Mouse (Mus musculus) midbrain, embryonic 13.5 days (tissue): ENCODE measurements around the gene Olfr1226. TPM values are rescaled to one million over a fixed set of nuclear protein-coding genes. Genes with fewer than 3 reads are reported as not detected.
"Not testable (repeated sequence)": the region's sequence is repeated elsewhere in the genome, so short reads cannot be mapped to it uniquely, and the experiment has no call there.

Source experiments
- ATAC-seq: fragments of 200-750 bp; cut with Nextera tagmentation; 2 replicates; pipeline ENCODE4 v1.8.0; 2017; ENCODE audit warnings: mild to moderate bottlenecking, moderate TSS enrichment, moderate library complexity
- H3K27ac ChIP-seq: fragments of 300-500 bp; sonication (generic); 2 replicates; pipeline ENCODE4 v1.5.1; 2015; ENCODE audit warnings: inconsistent platforms, mild to moderate bottlenecking, moderate library complexity
- H3K27me3 ChIP-seq: fragments of 300-500 bp; sonication (generic); 2 replicates; pipeline ENCODE4 v1.6.1; 2015; ENCODE audit warnings: mild to moderate bottlenecking, inconsistent platforms
- H3K36me3 ChIP-seq: fragments of 300-500 bp; sonication (generic); 2 replicates; pipeline ENCODE4 v1.6.1; 2015; ENCODE audit warnings: mild to moderate bottlenecking, inconsistent platforms
- H3K4me1 ChIP-seq: fragments of 300-500 bp; sonication (generic); replicated peaks from 2 replicates; pipeline ENCODE4 v1.6.1; 2015; ENCODE audit warnings: inconsistent platforms
- H3K4me2 ChIP-seq: fragments of 300-500 bp; sonication (generic); replicated peaks from 2 replicates; pipeline ENCODE4 v1.6.1; 2015; ENCODE audit warnings: moderate library complexity, mild to moderate bottlenecking, inconsistent platforms
- H3K4me3 ChIP-seq: fragments of 300-500 bp; sonication (generic); replicated peaks from 2 replicates; pipeline ENCODE4 v1.5.1; 2015; ENCODE audit warnings: mild to moderate bottlenecking, inconsistent platforms
- H3K9ac ChIP-seq: fragments of 300-500 bp; sonication (generic); replicated peaks from 2 replicates; pipeline ENCODE4 v1.6.1; 2015; ENCODE audit warnings: mild to moderate bottlenecking, inconsistent platforms
- H3K9me3 ChIP-seq: fragments of 300-500 bp; sonication (generic); 2 replicates; pipeline ENCODE4 v1.6.1; 2016; ENCODE audit warnings: mild to moderate bottlenecking, inconsistent platforms
- WGBS: fragments of 180-500 bp; shearing (Covaris S2); methylation state at CpG from one replicate; pipeline ENCODE4 v1.1.7; 2015; 5-methylcytosine and 5-hydroxymethylcytosine counted together
- polyA plus RNA-seq: library from polyadenylated mRNA; unstranded; fragments of >200 nt; fragmentation: Nextera tagmentation; extraction: Ambion mirVana; gene quantifications from 2 replicates; pipeline ENCODE4 v1.2.1, GENCODE M21; 2015

The Olfr1226 gene
- not detected in 2 replicates for polyA plus RNA-seq

GRCm38 (mm10) chr2:89199948-89200347, at the start of gene Olfr1226:
TSS of gene Olfr1226 (minus strand) at chr2:89200048.
- H3K9ac ChIP-seq, result no peak within 1 kb of the TSS
- H3K9me3 ChIP-seq, result no peaks in the 10 kb centered on the region
- no peaks in the 10 kb centered on the region for H3K27me3 ChIP-seq
- 72% methylated on average over 2 of the region's 2 CpGs for WGBS
- no peaks in the 10 kb centered on the region for H3K4me1 ChIP-seq
- ATAC-seq, result no peak
- no peaks in the 10 kb centered on the region for H3K36me3 ChIP-seq
- no peak within 1 kb of the TSS for H3K4me3 ChIP-seq
- no peak within 1 kb of the TSS for H3K4me2 ChIP-seq
- no peak within 1 kb of the TSS for H3K27ac ChIP-seq

- H3K9me3 ChIP-seq, result no peaks in the 10 kb centered on the region
- WGBS, result 94% methylated on average over 3 of the region's 3 CpGs
These were observed 3.4 kb downstream of the Olfr1226 start for GRCm38 (mm10) chr2:89196325-89196982.

GRCm38 (mm10) chr2:89174569-89174968, 25.3 kb downstream of the Olfr1226 start, which contains the start of gene Olfr1225:
TSS of gene Olfr1225 (minus strand) at chr2:89174669.
- Histone ChIP-seq H3K4me3 (no peak within 1 kb of the TSS), H3K36me3 (no peaks in the 10 kb centered on the region), H3K4me1 (no peaks in the 10 kb centered on the region), H3K27me3 (no peaks in the 10 kb centered on the region), H3K4me2 (no peak within 1 kb of the TSS), H3K9ac (no peak within 1 kb of the TSS), H3K27ac (no peak within 1 kb of the TSS), H3K9me3 (no peaks in the 10 kb centered on the region)
- ATAC-seq, result no peak
- WGBS, result 93% methylated on average over 1 of the region's 1 CpGs

More at GRCm38 (mm10) chr2:89196325-89196982, 3.4 kb downstream of the Olfr1226 start:
- ATAC-seq, result no peak
- Histone ChIP-seq H3K4me3 (no peak overlapping the region), H3K4me2 (no peak overlapping the region), H3K27me3 (no peaks in the 10 kb centered on the region), H3K36me3 (no peaks in the 10 kb centered on the region), H3K27ac (no peak overlapping the region), H3K9ac (no peak overlapping the region), H3K4me1 (no peaks in the 10 kb centered on the region)

GRCm38 (mm10) chr2:89164711-89165110, 35.1 kb downstream of the Olfr1226 start:
- WGBS, result 95% methylated on average over 4 of the region's 4 CpGs
- not testable (repeated sequence) for H3K4me3 ChIP-seq, H3K4me2 ChIP-seq, H3K27me3 ChIP-seq, H3K4me1 ChIP-seq, H3K36me3 ChIP-seq, ATAC-seq, H3K9ac ChIP-seq, H3K9me3 ChIP-seq, H3K27ac ChIP-seq

GRCm38 (mm10) chr2:89163991-89164390, 35.9 kb downstream of the Olfr1226 start, which contains the start of gene Olfr1224-ps1:
TSS of gene Olfr1224-ps1 (minus strand) at chr2:89164091.
- H3K9ac ChIP-seq, H3K27ac ChIP-seq, H3K9me3 ChIP-seq, H3K4me1 ChIP-seq, H3K4me2 ChIP-seq, H3K27me3 ChIP-seq, H3K4me3 ChIP-seq, ATAC-seq, H3K36me3 ChIP-seq: not testable (repeated sequence)
- 95% methylated on average over 8 of the region's 8 CpGs for WGBS

GRCm38 (mm10) chr2:89151460-89151859, 48.4 kb downstream of the Olfr1226 start, which contains the start of gene Olfr1223:
TSS of gene Olfr1223 (minus strand) at chr2:89151560.
- Histone ChIP-seq H3K9me3 (no peaks in the 10 kb centered on the region), H3K4me1 (no peaks in the 10 kb centered on the region), H3K4me3 (no peak within 1 kb of the TSS), H3K4me2 (no peak within 1 kb of the TSS), H3K9ac (no peak within 1 kb of the TSS), H3K27ac (no peak within 1 kb of the TSS), H3K27me3 (no peaks in the 10 kb centered on the region), H3K36me3 (no peaks in the 10 kb centered on the region)
- no peak for ATAC-seq
- 67% methylated on average over 1 of the region's 1 CpGs for WGBS

Other genes with a start within 250 kb of the Olfr1226 start
- gene Olfr1212, start 246.1 kb downstream of the Olfr1226 start, polyA plus RNA-seq, result not detected in 2 replicates
- not detected in 2 replicates for gene Gm13762, start 219.8 kb downstream of the Olfr1226 start, polyA plus RNA-seq
- not detected in 2 replicates for gene Olfr1214, start 207.4 kb downstream of the Olfr1226 start, polyA plus RNA-seq
- gene Olfr1215, start 193.1 kb downstream of the Olfr1226 start, polyA plus RNA-seq, result not detected in 2 replicates
- gene Olfr1216, start 181.7 kb downstream of the Olfr1226 start, polyA plus RNA-seq, result not detected in 2 replicates
- not detected in 2 replicates for gene Olfr1217, start 168.0 kb downstream of the Olfr1226 start, polyA plus RNA-seq
- gene Olfr1218, start 138.9 kb downstream of the Olfr1226 start, polyA plus RNA-seq, result not detected in 2 replicates
- not detected in 2 replicates for gene Olfr1219, start 116.5 kb downstream of the Olfr1226 start, polyA plus RNA-seq
- gene Olfr1220, start 93.2 kb downstream of the Olfr1226 start, polyA plus RNA-seq, result not detected in 2 replicates
- not detected in 2 replicates for gene Olfr1221, start 82.8 kb downstream of the Olfr1226 start, polyA plus RNA-seq
- gene Olfr1222, start 67.0 kb downstream of the Olfr1226 start, polyA plus RNA-seq, result not detected in 2 replicates
- not detected in 2 replicates for gene Olfr1223, start 48.5 kb downstream of the Olfr1226 start, polyA plus RNA-seq
- gene Olfr1224-ps1, start 36.0 kb downstream of the Olfr1226 start, polyA plus RNA-seq, result not detected in 2 replicates
- gene Olfr1225, start 25.4 kb downstream of the Olfr1226 start, polyA plus RNA-seq, result not detected in 2 replicates
- gene Olfr1228, start 54.0 kb upstream of the Olfr1226 start, polyA plus RNA-seq, result not detected in 2 replicates
- gene Olfr1229, start 88.0 kb upstream of the Olfr1226 start, polyA plus RNA-seq, result not detected in 2 replicates
- not detected in 2 replicates for gene Olfr1230, start 97.2 kb upstream of the Olfr1226 start, polyA plus RNA-seq
- gene Olfr1231, start 107.0 kb upstream of the Olfr1226 start, polyA plus RNA-seq, result not detected in 2 replicates
- not detected in 2 replicates for gene Olfr1232, start 129.6 kb upstream of the Olfr1226 start, polyA plus RNA-seq
- gene Olfr1233, start 142.3 kb upstream of the Olfr1226 start, polyA plus RNA-seq, result not detected in 2 replicates
- gene Olfr1234, start 164.8 kb upstream of the Olfr1226 start, polyA plus RNA-seq, result not detected in 2 replicates
- not detected in 2 replicates for gene Olfr1238, start 209.6 kb upstream of the Olfr1226 start, polyA plus RNA-seq
- gene Olfr1239, start 220.4 kb upstream of the Olfr1226 start, polyA plus RNA-seq, result not detected in 2 replicates
- not detected in 2 replicates for gene Olfr1240, start 243.0 kb upstream of the Olfr1226 start, polyA plus RNA-seq